Comparison of ENCODE assay signal across 9 mouse cellular contexts in the genomic region with DNA sequence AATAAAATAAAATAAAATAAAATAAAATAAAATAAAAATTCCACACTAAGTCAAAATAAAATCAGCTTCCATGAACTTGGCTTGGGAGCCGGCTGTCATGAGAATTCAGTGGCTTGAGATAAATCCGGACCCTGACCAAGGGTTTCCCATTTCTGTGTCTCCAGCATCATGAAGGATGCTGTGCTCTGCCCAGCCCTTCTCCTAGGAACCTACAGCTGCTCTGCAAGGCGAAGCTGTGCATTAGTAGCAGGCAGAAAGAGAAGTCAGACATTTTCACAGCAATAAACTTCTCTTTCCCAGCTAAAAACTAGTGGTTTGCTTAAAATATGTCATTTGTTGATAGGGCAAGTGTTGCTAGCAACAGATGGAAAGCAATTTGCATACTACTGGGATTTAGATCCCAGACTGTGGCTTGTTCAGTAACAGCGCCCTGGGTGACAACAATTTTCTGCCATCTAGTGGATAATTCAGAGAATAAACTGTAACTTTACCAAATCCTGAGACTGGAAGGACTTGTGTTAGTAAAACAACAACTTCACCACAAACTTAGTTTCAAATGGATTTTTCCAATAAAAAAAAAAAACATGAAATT.
A peak's percentile ranks its signal among the peaks of the same experiment; 100 is the strongest.
DNase-seq lines count a peak whose midpoint lies in the region; ATAC-seq lines count a peak whose summit lies in the region.
"Had no signal": no experiment of that assay in that cellular context is flagged by ENCODE, and none has a peak within 500 bp of the region (broad histone marks: within the 10 kb centered on the region; RNA-seq: fewer than 3 reads in every experiment).

No protein-coding gene starts in this region.

- no peaks in the 10 kb centered on the region for H3K36me3 ChIP-seq in heart, embryonic 10.5 days
- no peaks in the 10 kb centered on the region for H3K36me3 ChIP-seq in liver, embryonic 12.5 days
- H3K36me3 ChIP-seq: liver, embryonic 13.5 days had no signal

- H3K27ac ChIP-seq in heart, embryonic 10.5 days: no peak overlapping the region
- H3K27ac ChIP-seq in liver, embryonic 12.5 days: no peak overlapping the region
- H3K27ac ChIP-seq: liver, embryonic 13.5 days had no signal

- no peak overlapping the region for H3K9ac ChIP-seq in liver, embryonic 12.5 days
- H3K9ac ChIP-seq: liver, embryonic 13.5 days had no signal

- ATAC-seq in liver, embryonic 12.5 days: no peak

- 60% methylated on average over 4 of the region's 4 CpGs for WGBS in heart, embryonic 10.5 days
- 52% methylated on average over 4 of the region's 4 CpGs for WGBS in liver, embryonic 12.5 days (ENCODE audit: insufficient replicate concordance)

- no peak overlapping the region for H3K4me3 ChIP-seq in heart, embryonic 10.5 days
- no peak overlapping the region for H3K4me3 ChIP-seq in liver, embryonic 12.5 days
- H3K4me3 ChIP-seq: liver, embryonic 13.5 days had no signal

- peak; percentile 64 for DNase-seq in heart, adult 11 months
- DNase-seq in heart, embryonic 10.5 days (ENCODE audit: low spot score): no peak
- DNase-seq in right cerebral cortex, adult 18-20 months: peak; percentile 34
- no peak for DNase-seq in right cerebral cortex, postnatal 14 days
- DNase-seq in layer of hippocampus, adult 11-12 months (ENCODE audit: low spot score): peak; percentile 27
- DNase-seq in telencephalon, adult 2 months (ENCODE audit: low read depth, low spot score): peak; percentile 69
- DNase-seq in lung, postnatal 14 days: no peak
- DNase-seq: liver, embryonic 13.5 days had no signal

- H3K4me2 ChIP-seq in liver, embryonic 12.5 days: no peak overlapping the region
- H3K4me2 ChIP-seq: liver, embryonic 13.5 days had no signal

- H3K27me3 ChIP-seq in heart, embryonic 10.5 days (ENCODE audit: insufficient read depth, poor library complexity, severe bottlenecking): no peaks in the 10 kb centered on the region
- H3K27me3 ChIP-seq in liver, embryonic 12.5 days (replicated peaks): no peaks in the 10 kb centered on the region
- H3K27me3 ChIP-seq: liver, embryonic 13.5 days had no signal

- H3K4me1 ChIP-seq in heart, embryonic 10.5 days: no peaks in the 10 kb centered on the region
- H3K4me1 ChIP-seq in liver, embryonic 12.5 days: no peaks in the 10 kb centered on the region
- H3K4me1 ChIP-seq: liver, embryonic 13.5 days had no signal

- H3K9me3 ChIP-seq in heart, embryonic 10.5 days: no peaks in the 10 kb centered on the region
- H3K9me3 ChIP-seq in liver, embryonic 12.5 days (replicated peaks): no peaks in the 10 kb centered on the region
- H3K9me3 ChIP-seq: liver, embryonic 13.5 days had no signal

Comparison
In these comparisons a context has a peak if more than half of its experiments do, and no peak if none do; other contexts are left out.
1. DNase-seq: peak in heart, adult 11 months (single experiment), right cerebral cortex, adult 18-20 months (single experiment), layer of hippocampus, adult 11-12 months (single experiment) and telencephalon, adult 2 months (single experiment); none in heart, embryonic 10.5 days (single experiment), right cerebral cortex, postnatal 14 days (single experiment) and lung, postnatal 14 days (single experiment).